Mouse (Mus musculus): ENCODE results near the gene Ptprg.

The Ptprg gene

GRCm38 (mm10) chr14:12136536-12136935 is 583.2 kb downstream of the Ptprg start:
- DNase-seq (ENCODE audit: low spot score in 2 of 2): no peak

GRCm38 (mm10) chr14:12139643-12140481 is 586.5 kb downstream of the Ptprg start:
- peak in 1 of 2 experiments; percentile 38 for DNase-seq (ENCODE audit: low spot score in 2 of 2)

GRCm38 (mm10) chr14:12143941-12144485 is 590.7 kb downstream of the Ptprg start:
- no peak for DNase-seq (ENCODE audit: low spot score in 2 of 2)

GRCm38 (mm10) chr14:12145919-12146318 is 592.6 kb downstream of the Ptprg start:
- DNase-seq (ENCODE audit: low spot score in 2 of 2): no peak

GRCm38 (mm10) chr14:12149529-12149928 is 596.2 kb downstream of the Ptprg start:
- DNase-seq (ENCODE audit: low spot score in 2 of 2): no peak

- peak; percentile 46 to 72 for DNase-seq (ENCODE audit: low spot score in 2 of 2)
Measured at GRCm38 (mm10) chr14:12151927-12152326, 598.6 kb downstream of the Ptprg start.

GRCm38 (mm10) chr14:12152748-12153147 is 599.4 kb downstream of the Ptprg start:
- DNase-seq (ENCODE audit: low spot score in 2 of 2): no peak

- peak in 1 of 2 experiments; percentile 14 for DNase-seq (ENCODE audit: low spot score in 2 of 2)
Measured at GRCm38 (mm10) chr14:12153599-12153998, 600.3 kb downstream of the Ptprg start.

GRCm38 (mm10) chr14:12161738-12162310 is 608.5 kb downstream of the Ptprg start:
- no peak for DNase-seq (ENCODE audit: low spot score in 2 of 2)

GRCm38 (mm10) chr14:12162331-12162854 is 609.1 kb downstream of the Ptprg start:
- DNase-seq (ENCODE audit: low spot score in 2 of 2): no peak

GRCm38 (mm10) chr14:12163196-12163595 is 609.9 kb downstream of the Ptprg start:
- DNase-seq (ENCODE audit: low spot score in 2 of 2): peak in 1 of 2 experiments; percentile 38

GRCm38 (mm10) chr14:12167215-12167614 is 613.9 kb downstream of the Ptprg start:
- no peak for DNase-seq (ENCODE audit: low spot score in 2 of 2)

- no peak for DNase-seq (ENCODE audit: low spot score in 2 of 2)
Measured at GRCm38 (mm10) chr14:12167651-12168050, 614.3 kb downstream of the Ptprg start.

GRCm38 (mm10) chr14:12177436-12177835 is 624.1 kb downstream of the Ptprg start:
- peak in 1 of 2 experiments; percentile 49 for DNase-seq (ENCODE audit: low spot score in 2 of 2)

GRCm38 (mm10) chr14:12178645-12179044 is 625.3 kb downstream of the Ptprg start:
- no peak for DNase-seq (ENCODE audit: low spot score in 2 of 2)

- DNase-seq (ENCODE audit: low spot score in 2 of 2): no peak
Measured at GRCm38 (mm10) chr14:12180116-12180515, 626.8 kb downstream of the Ptprg start.

- DNase-seq (ENCODE audit: low spot score in 2 of 2): peak in 1 of 2 experiments; percentile 26
Measured at GRCm38 (mm10) chr14:12185040-12185439, 631.7 kb downstream of the Ptprg start.

GRCm38 (mm10) chr14:12188352-12188751 is 635.0 kb downstream of the Ptprg start:
- no peak for DNase-seq (ENCODE audit: low spot score in 2 of 2)

GRCm38 (mm10) chr14:12189266-12189665 is 635.9 kb downstream of the Ptprg start:
- no peak for DNase-seq (ENCODE audit: low spot score in 2 of 2)

- DNase-seq (ENCODE audit: low spot score in 2 of 2): peak in 1 of 2 experiments; percentile 24
Measured at GRCm38 (mm10) chr14:12189717-12190600, 636.6 kb downstream of the Ptprg start.

- no peak for DNase-seq (ENCODE audit: low spot score in 2 of 2)
Measured at GRCm38 (mm10) chr14:12191076-12191475, 637.7 kb downstream of the Ptprg start.
